Mouse (Mus musculus) thymus, postnatal 25 days (tissue): Measurements from ENCODE around the gene Chuk.

Experiments
- DNase-seq: peaks from one replicate; pipeline ENCODE4 v3.0.0; 2022

The Chuk gene

DNA sequence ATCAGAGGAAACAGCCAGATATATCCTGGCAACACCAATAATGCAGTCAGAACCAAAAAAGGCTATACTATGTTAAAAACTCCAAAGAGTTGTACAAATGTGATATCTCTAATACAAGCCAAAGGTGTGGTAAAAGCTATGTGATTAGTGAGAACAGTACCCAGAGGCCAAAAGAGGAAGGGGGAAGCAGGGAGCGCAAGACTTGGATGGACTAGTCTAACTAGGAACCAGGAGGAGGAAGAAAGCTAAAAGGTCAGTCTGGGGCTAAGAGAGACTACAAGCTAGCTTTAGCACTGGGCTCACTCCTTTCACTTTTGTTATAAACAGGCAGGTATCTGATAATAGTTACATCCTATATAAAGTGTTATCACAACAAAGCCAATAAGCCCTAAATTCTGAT is 2.9 kb downstream of the Chuk start:
- no peak for DNase-seq

DNA sequence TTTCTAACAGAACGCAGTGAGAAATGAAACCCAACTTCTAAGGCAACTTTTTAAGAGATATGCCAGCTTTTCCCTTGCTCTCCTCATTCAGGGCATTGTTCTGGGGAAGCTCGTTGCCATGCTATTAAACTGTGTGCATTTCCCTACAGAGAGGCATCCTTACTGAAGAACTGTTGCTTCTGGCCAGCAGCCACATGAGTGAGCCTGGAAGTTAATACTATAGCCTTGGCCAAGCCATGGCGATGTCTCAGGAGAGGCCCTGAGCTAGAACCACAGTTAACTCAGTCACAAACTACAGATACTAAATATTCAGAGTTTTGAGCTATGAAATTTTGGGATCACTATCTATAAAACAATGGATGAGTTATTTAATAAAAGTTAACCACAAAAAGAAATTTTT is 4.3 kb downstream of the Chuk start:
- DNase-seq, result no peak

GRCm38 (mm10) chr19:44100840-44101239 is 6.4 kb downstream of the Chuk start:
- DNase-seq, result no peak

- no peak for DNase-seq
Measured at GRCm38 (mm10) chr19:44086278-44086677, 21.0 kb downstream of the Chuk start.

DNA sequence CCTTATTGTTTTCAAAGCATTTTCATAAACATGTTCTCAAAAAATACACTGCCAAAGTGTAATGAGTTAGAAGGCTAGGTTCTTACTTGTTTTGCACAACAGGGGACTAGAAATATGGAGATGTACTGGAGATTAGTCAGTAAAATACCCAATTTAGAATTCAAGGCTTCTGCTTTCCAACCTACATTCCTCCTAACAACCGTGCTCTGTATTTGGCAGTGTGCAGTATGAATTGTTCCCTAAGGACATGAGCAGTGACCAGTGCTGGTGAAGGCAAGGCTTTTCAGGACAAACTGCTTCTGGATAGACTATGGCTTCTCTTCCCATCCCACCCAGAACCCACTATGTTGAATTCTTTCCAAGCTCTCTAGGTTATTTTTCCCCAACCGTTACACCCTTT is 26.4 kb downstream of the Chuk start:
- no peak for DNase-seq

DNA sequence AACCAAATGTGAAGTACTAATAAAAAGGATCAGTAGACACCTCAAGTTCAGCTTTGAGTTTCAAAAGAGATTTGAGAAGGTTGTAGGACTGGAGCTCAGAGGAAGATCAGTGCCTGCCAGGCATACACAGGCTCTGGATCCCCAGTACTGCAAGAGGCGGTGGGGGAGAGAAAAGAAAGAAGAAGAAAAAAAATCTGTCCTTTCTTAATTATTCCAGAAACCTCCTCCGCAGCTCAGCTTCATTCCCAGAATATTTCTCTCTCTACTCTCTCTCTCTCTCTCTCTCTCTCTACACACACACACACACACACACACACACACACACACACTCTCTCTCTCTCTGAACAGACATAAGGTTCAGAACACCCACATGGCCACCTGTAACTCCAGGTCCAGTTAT is 27.3 kb downstream of the Chuk start:
- DNase-seq, result no peak

DNA sequence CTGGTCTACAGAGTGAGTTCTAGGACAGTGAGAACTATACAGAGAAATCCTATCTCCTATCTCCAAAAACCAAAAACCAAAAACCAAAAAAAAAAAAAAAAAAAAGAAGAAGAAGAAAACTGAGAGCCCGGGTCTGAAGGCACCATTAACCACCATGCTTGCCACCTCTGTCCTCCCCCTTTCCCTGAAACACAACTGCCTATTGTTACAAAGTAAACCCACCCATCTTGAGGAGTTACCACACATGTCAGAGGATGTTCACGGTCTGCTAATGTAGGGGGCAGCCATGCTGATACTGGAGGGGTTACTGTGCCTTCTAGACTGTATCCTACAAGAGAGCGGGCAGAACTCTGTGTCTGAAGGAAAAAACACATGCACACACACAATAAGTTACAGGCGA is 30.3 kb downstream of the Chuk start:
- DNase-seq, result no peak

DNA sequence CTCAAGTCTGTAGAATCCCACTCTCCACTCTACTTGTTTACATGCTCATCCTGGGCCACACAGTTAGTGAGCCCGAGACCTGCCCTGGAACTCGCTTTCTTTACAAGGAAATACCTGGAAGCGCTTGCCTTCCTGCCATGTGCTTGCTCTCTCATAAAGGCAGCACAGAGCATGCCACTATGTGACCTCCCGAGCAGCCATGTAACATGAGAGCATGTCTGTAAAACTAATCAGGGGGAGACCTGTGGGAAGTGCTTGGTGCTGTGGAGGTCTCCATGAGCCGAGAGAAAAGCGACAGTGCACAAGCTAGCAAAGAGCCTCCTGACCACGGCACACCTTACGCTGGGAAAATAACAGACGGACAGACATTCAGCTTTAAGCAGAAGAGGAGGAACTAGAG is 30.8 kb downstream of the Chuk start:
- no peak for DNase-seq

DNA sequence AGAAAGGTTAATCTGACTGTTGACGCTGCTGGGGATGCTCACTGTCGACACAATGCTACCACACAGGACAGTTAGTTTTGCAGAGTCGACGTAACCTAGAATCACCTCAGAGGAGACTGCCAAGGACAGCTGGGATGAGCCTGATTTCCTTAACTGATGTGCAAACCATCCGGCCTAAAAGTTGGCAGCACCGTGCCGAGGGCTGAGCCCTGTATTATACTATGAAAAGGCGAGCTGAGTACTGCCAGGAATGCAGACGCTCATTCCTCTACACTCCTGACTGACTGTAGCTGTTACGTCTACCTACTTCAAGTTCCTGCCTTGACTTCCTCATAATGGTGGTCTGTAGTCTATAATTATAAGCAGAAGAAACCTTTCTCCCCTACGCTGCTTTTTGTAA is 32.3 kb downstream of the Chuk start:
- DNase-seq, result no peak

DNA sequence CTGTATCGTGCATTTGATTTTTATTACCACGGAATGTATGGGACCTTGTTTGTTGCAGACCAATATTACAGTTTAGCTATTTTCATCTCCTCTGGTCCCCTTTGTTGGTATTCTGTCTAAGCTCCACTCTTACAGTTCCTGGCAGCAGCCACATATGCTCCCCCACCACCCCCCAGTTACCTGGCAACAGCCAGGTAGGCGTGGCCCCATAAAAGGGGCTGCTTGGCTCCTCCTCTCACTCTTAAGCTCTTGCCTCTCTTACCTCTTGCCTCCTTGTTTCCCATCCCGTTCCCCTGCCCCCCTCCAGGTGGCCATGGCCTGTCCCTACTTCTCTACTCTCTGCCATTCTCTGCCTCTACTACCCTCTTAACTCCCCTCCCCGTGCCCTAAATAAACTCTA is 36.1 kb downstream of the Chuk start:
- no peak for DNase-seq

- DNase-seq, result no peak
Measured at GRCm38 (mm10) chr19:44069914-44070232, 37.4 kb downstream of the Chuk start.

DNA sequence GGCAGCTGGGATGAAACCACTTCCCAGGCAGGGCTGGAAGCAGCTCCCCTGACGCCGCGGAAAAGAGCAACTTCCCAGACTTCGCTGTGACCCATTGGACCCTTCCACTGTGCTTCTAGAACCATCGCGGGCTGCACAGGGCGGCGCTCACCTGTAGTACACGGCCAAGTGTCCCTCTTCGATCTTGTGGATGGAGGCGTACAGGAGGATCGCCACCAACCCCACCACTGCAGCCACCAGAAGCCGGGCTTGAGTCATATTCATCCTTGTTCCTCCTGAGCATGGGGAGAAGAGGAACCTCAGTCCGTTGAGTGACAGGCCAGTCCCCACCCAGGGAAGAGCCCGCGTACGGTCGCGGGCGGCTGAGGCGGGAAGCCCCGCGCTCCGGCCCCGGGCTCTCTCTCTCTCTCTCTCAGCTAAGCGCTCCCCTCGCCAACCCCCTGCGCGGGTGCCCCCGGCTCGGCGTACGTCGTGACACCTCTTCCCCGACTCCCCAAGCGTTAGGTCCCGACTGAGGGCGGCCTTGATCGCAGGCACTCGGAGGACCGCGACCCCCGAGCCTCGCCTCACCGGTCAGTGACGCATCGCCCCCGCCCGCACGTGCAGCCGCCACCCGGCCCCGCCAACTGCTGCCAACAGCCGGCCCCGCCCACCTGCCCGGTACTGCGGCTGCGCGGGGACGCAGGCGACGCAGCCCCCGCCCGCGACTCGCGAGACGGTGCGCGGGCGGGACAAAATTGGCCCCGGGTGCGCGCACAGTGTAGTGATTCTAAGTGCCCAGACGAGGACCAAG is 38.0 kb downstream of the Chuk start, which contains the start of gene Erlin1:
TSS of gene Erlin1 (minus strand) at position 665 of the 793 bp plus-strand sequence.
- peak; percentile 89 for DNase-seq

GRCm38 (mm10) chr19:44068232-44068631 is 39.0 kb downstream of the Chuk start:
- no peak for DNase-seq

- no peak for DNase-seq
Measured at GRCm38 (mm10) chr19:44067323-44068049, 39.8 kb downstream of the Chuk start.

- no peak for DNase-seq
Measured at GRCm38 (mm10) chr19:44064734-44065133, 42.5 kb downstream of the Chuk start.

DNA sequence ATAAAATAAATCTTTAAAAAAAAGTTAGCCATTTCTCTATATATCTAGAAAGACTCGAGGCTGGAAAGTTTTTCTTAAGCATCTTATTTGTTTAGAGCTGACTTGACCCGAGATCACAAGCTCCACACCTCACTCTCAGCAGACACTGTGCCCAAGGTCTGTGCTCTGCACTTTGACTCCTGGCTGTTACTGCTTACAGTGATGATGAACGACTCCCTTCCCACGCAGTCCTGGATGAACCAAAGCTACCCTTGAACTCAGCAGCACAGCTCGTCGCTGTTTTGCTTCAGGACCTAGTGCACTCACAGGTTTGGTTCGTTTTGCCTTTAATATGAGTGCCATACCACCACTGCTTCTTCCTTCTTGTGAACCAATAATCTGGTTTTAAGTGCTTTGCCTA is 43.5 kb downstream of the Chuk start:
- DNase-seq, result no peak

DNA sequence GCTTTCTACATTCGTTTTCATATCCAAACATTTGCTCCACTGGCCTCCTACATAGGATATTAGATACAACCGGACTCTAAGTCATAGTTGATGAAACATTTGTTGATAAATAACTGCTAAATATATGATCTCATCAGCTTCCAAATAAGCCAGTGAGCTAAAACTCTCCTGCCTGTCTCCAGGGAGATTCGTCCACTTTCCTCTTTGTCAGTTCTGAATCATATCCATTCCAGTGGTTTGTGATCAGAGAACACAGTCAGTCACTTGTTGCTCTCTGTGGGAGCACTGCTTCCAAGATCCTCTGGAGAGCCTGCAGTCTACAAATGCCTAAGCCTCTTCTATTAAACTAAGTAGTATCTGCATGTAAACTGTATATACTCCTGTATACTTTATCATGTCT is 47.1 kb downstream of the Chuk start:
- no peak for DNase-seq

- DNase-seq, result no peak
Measured at GRCm38 (mm10) chr19:44055173-44055826, 52.0 kb downstream of the Chuk start.

GRCm38 (mm10) chr19:44050388-44050787 is 56.9 kb downstream of the Chuk start:
- DNase-seq, result no peak

DNA sequence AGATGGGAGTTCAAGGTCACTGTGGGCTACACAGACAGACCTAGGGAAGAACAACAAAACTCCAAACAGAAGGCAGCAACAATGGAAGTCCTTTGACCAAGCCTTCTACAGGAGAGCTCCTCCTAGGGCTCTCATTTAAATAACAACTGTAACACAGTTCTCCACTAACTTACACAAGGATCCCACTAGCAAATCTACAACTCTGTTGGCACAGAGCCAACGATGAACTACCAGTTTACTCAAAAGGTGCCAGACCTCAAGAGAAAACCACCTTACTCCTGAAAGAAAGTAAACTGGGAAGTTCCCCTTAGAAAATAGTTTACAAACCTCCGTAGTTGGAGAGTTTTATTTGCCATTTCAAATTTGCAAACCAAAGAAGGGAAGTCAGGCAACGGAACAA is 58.0 kb downstream of the Chuk start:
- no peak for DNase-seq

DNA sequence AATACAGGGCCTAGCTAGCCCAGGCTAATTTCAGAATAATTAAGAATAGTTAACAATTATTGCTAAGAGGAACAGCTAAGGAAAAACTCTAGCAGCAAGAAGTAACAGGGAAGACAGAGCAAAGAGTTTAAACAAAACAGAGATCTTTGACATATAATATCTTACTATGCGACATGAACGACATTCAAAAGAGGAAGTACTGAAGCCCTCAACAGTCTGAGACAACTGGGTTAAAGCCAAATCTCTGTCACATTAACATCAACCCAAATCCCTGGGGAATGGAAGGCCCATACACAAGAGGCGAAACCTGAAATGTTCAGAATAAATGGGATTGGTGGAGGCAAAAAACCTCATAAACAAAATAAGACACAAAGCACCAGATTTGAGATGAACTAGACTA is 61.4 kb downstream of the Chuk start:
- DNase-seq, result no peak

GRCm38 (mm10) chr19:44042121-44042520 is 65.2 kb downstream of the Chuk start:
- DNase-seq, result no peak

DNA sequence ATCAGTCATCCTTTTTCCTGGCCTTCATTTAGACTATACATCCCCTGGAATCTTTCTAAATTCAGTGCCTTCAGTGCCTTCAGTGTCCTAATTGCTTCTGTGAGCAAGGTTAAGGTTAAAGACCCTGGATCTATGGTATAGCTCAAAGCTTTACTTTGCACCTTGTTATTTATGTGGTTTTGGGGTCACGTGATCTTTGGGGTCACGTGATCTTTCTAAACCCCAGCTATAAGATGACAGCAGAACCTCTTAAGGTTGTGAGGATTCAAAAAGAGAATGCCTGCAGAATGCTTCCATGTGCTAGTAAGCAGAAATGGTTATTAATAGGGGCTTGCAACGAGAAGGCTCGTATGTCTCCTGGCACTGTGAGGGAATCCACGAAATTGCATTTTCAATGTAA is 73.9 kb downstream of the Chuk start:
- DNase-seq, result no peak
